Mouse (Mus musculus) lung, adult 2 months (tissue): ENCODE measurements around the gene Kidins220.

ENCODE experiments used
- CTCF ChIP-seq: fragments of 200-500 bp; IDR thresholded peaks from 2 replicates; pipeline ENCODE4 v1.5.1; 2011; ENCODE audit warnings: mild to moderate bottlenecking, low read length, control low read depth; ENCODE audit not compliant: insufficient read depth
- POLR2A ChIP-seq: fragments of 200-500 bp; IDR thresholded peaks from 2 replicates; pipeline ENCODE4 v1.6.1; 2011; ENCODE audit warnings: low read depth, mild to moderate bottlenecking, control low read depth, low read length, borderline replicate concordance; ENCODE audit errors: extremely low read depth

DNA sequence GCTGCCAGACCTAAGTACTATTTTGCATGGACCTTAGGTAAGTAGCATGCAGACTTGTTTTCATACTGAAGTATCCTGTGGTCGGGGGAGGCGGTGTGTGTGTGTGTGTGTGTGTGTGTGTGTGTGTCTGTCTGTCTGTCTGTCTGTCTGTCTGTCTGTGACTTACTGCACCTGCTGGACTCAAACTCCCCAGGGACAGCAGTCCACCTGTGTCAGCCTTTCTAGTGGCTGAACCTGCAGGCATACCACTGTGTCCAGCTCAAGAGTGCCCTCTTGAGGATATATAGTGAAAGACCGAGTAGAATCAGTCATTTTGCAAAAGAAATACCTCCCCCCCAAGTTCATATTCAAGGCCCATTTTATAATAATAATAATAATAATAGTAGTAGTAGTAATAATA, 26.4 kb upstream of the Kidins220 start:
- TF ChIP-seq CTCF (peak; percentile 66), POLR2A (no peak)
